In genomic region chr6:134434866-134435390, GRCm38 (mm10) we compare ENCODE assay signal across 22 mouse cellular contexts. TPM values are rescaled to one million over a fixed set of nuclear protein-coding genes. Genes with fewer than 3 reads are reported as not detected.
"Had no signal": no experiment of that assay in that cellular context is flagged by ENCODE, and none has a peak within 500 bp of the region (broad histone marks: within the 10 kb centered on the region; RNA-seq: fewer than 3 reads in every experiment).

No protein-coding gene starts in this region.

- H3K9ac ChIP-seq: limb, embryonic 12.5 days; limb, embryonic 15.5 days; liver, embryonic 14.5 days; liver, postnatal 0 days; lung, embryonic 14.5 days; neural tube, embryonic 13.5 days had no signal

- H3K4me2 ChIP-seq: limb, embryonic 12.5 days; limb, embryonic 15.5 days; liver, embryonic 11.5 days; lung, embryonic 14.5 days; midbrain, embryonic 11.5 days; neural tube, embryonic 13.5 days had no signal

- H3K9me3 ChIP-seq: limb, embryonic 12.5 days; limb, embryonic 15.5 days; neural tube, embryonic 13.5 days had no signal

- H3K4me3 ChIP-seq: limb, embryonic 12.5 days; limb, embryonic 15.5 days; neural tube, embryonic 13.5 days had no signal

- ATAC-seq: liver, postnatal 0 days; lung, postnatal 0 days had no signal

- H3K27ac ChIP-seq: kidney, postnatal 0 days; limb, embryonic 12.5 days; liver, embryonic 14.5 days; macrophage; neural tube, embryonic 13.5 days; stomach, postnatal 0 days had no signal

- H3K36me3 ChIP-seq: limb, embryonic 12.5 days; limb, embryonic 15.5 days; neural tube, embryonic 13.5 days had no signal

- H3K27me3 ChIP-seq: limb, embryonic 12.5 days; limb, embryonic 15.5 days; neural tube, embryonic 13.5 days had no signal

- DNase-seq: kidney, adult 18-20 months; kidney, postnatal 25 days; left cerebral cortex, postnatal 4 days; liver, postnatal 0 days; lung, embryonic 14.5 days; midbrain, embryonic 14.5 days; right cerebral cortex, postnatal 4 days; thymus, postnatal 25 days had no signal

RNA-seq across cellular contexts. Expression of gene Bcl2l14, which starts 38.8 kb away (rescaled TPM):
- total RNA-seq: layer of hippocampus, adult 8-10 months; layer of hippocampus, postnatal 10 days; left cerebral cortex, adult 8-10 months; left cerebral cortex, postnatal 14 days; left cerebral cortex, postnatal 4 days had no signal
- polyA plus RNA-seq: midbrain, embryonic 11.5 days; midbrain, embryonic 14.5 days; neural tube, embryonic 13.5 days had no signal
